Mouse (Mus musculus): Measurements from ENCODE around the gene Psme4. TPM values are rescaled to one million over a fixed set of nuclear protein-coding genes. Genes with fewer than 3 reads are reported as not detected.

Gene Psme4
- total and polyA plus RNA-seq, 3 experiments: 3.7 to 65.0 (median 52.1) TPM

Other genes starting within 250 kb of the Psme4 start
- gene Acyp2, start 122.1 kb upstream of the Psme4 start, total RNA-seq (2021): 10 to 100 TPM; 25.9 to 37.1 TPM
- 3.9 TPM in 2 replicates for gene Acyp2, start 122.1 kb upstream of the Psme4 start, polyA plus RNA-seq (2012; rRNA removed)
- gene Gpr75, start 113.6 kb downstream of the Psme4 start, total RNA-seq (2021): 1 to 10 TPM; 1.2 to 1.5 TPM
- gene Gpr75, start 113.6 kb downstream of the Psme4 start, polyA plus RNA-seq (2012; rRNA removed): 0.63 and 0.76 TPM in 2 replicates
- gene Asb3, start 113.7 kb downstream of the Psme4 start, total RNA-seq (2021): 10 to 100 TPM in 1 of 2 experiments, 1 to 10 TPM in 1; 9.9 to 13.9 TPM
- 0.26 and 0.51 TPM in 2 replicates for gene Asb3, start 113.7 kb downstream of the Psme4 start, polyA plus RNA-seq (2012; rRNA removed)
- 10 to 100 TPM; 56.3 to 66.0 TPM for gene Erlec1, start 182.6 kb downstream of the Psme4 start, total RNA-seq (2021)
- gene Erlec1, start 182.6 kb downstream of the Psme4 start, polyA plus RNA-seq (2012; rRNA removed): 16.9 and 20.1 TPM in 2 replicates
- 10 to 100 TPM in 1 of 2 experiments, 1 to 10 TPM in 1; 8.6 to 12.3 TPM for gene Chac2, start 214.6 kb downstream of the Psme4 start, total RNA-seq (2021)
- 1.2 and 2.3 TPM in 2 replicates for gene Chac2, start 214.6 kb downstream of the Psme4 start, polyA plus RNA-seq (2012; rRNA removed)